Mouse (Mus musculus): ENCODE measurements around the gene Nhlh1.
A peak's percentile ranks its signal among the peaks of the same experiment; 100 is the strongest.

Nhlh1 gene

GRCm38 (mm10) chr1:172053541-172054440, 3.6 kb downstream of the Nhlh1 start:
- DNase-seq (ENCODE audit: low spot score in 2 of 2) = no peak

- no peak for DNase-seq (ENCODE audit: low spot score in 2 of 2)
Measured at GRCm38 (mm10) chr1:172052766-172053279, 4.5 kb downstream of the Nhlh1 start.

- DNase-seq (ENCODE audit: low spot score in 2 of 2) = no peak
Measured at GRCm38 (mm10) chr1:172049131-172049782, 8.1 kb downstream of the Nhlh1 start.

GRCm38 (mm10) chr1:172048241-172048734, 9.1 kb downstream of the Nhlh1 start:
- DNase-seq (ENCODE audit: low spot score in 2 of 2) = no peak

- peak in 1 of 2 experiments; percentile 63 for DNase-seq (ENCODE audit: low spot score in 2 of 2)
Measured at GRCm38 (mm10) chr1:172046938-172047337, 10.4 kb downstream of the Nhlh1 start.

GRCm38 (mm10) chr1:172046410-172046809, 11.0 kb downstream of the Nhlh1 start:
- DNase-seq (ENCODE audit: low spot score in 2 of 2) = no peak

- DNase-seq (ENCODE audit: low spot score in 2 of 2) = no peak
Measured at GRCm38 (mm10) chr1:172029914-172030313, 27.5 kb downstream of the Nhlh1 start.

- no peak for DNase-seq (ENCODE audit: low spot score in 2 of 2)
Measured at GRCm38 (mm10) chr1:172028394-172029275, 28.7 kb downstream of the Nhlh1 start, which contains the start of gene Vangl2. Vangl2 (minus strand) TSS chr1:172028444.

- DNase-seq (ENCODE audit: low spot score in 2 of 2) = no peak
Measured at GRCm38 (mm10) chr1:172027809-172028102, 29.6 kb downstream of the Nhlh1 start.

GRCm38 (mm10) chr1:172027010-172027808, 30.2 kb downstream of the Nhlh1 start:
- peak; percentile 55 to 63 for DNase-seq (ENCODE audit: low spot score in 2 of 2)

GRCm38 (mm10) chr1:172026201-172026901, 31.0 kb downstream of the Nhlh1 start:
- no peak for DNase-seq (ENCODE audit: low spot score in 2 of 2)

GRCm38 (mm10) chr1:172025201-172025904, 32.0 kb downstream of the Nhlh1 start:
- DNase-seq (ENCODE audit: low spot score in 2 of 2) = no peak

GRCm38 (mm10) chr1:172024140-172024895, 33.1 kb downstream of the Nhlh1 start:
- no peak for DNase-seq (ENCODE audit: low spot score in 2 of 2)

GRCm38 (mm10) chr1:172019863-172020521, 37.4 kb downstream of the Nhlh1 start:
- no peak for DNase-seq (ENCODE audit: low spot score in 2 of 2)

- DNase-seq (ENCODE audit: low spot score in 2 of 2) = no peak
Measured at GRCm38 (mm10) chr1:172019339-172019738, 38.0 kb downstream of the Nhlh1 start.

GRCm38 (mm10) chr1:172018336-172019311, 38.7 kb downstream of the Nhlh1 start:
- DNase-seq (ENCODE audit: low spot score in 2 of 2) = no peak

- no peak for DNase-seq (ENCODE audit: low spot score in 2 of 2)
Measured at GRCm38 (mm10) chr1:172017517-172018070, 39.8 kb downstream of the Nhlh1 start.
